Mouse (Mus musculus) spleen, adult 12 weeks (tissue): Measurements from ENCODE around the gene Ntm.

Experiments
- DNase-seq: peaks from one replicate; pipeline ENCODE4 v3.0.0; 2022; ENCODE audit warnings: low spot score

Ntm gene

DNA sequence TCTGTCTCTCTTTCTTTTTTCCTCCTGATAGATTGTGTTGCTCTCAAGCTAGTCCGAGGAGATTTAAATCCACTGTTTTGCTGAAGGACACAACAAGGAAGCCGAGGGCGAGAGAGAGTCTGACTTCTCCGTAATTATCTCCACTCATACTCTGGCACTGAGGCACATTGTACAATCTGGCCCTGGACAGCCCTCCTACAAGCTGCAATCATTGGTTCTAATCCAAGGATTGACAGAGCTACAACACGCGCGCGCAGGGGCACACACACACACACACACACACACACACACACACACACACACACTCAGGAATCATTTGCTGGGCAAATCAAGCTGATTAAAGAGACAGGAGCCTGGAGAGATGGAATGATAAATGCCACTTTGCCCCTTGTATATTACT lies at the start of gene Ntm:
Ntm (minus strand) TSS at position 164 of the 400 bp plus-strand sequence.
- DNase-seq, result no peak

DNA sequence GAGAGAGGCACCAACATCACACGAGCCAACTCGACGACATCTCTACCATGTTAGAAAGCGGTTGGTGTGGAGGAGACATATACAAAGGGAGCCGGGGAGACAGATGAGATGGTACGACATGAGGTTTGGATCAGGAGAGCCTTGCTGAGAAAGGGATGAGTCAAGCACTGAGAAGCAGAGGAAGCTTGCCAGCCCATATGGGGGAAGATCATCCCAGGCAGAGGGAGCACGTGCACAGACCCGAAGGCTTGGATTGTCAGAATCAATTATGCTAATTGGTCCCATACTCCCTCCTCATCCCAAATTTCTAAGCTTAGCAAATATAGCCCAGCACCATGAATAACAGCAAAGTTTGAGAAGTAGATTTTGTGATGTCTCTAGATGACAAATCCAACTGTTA lies 42.8 kb upstream of the Ntm start:
- no peak for DNase-seq

DNA sequence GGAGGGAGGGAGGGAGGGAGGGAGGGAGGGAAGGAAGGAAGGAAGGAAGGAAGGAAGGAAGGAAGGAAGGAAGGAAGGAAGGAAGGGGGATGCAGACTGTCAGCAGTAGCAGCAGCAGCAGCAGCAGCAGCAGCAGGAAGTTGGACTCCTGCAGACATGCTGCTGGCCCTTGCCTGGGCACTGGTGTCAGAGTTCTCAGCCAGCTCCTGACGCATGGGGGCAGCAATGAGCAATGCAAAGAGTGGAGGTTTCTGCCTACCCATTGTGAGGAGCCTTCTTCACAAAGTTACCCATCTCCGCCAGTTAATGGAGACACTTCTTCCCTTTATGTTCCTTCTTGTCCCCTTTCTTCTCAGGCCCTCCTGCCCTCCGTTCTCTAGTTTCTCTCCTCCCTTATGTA lies 40.7 kb upstream of the Ntm start:
- no peak for DNase-seq

DNA sequence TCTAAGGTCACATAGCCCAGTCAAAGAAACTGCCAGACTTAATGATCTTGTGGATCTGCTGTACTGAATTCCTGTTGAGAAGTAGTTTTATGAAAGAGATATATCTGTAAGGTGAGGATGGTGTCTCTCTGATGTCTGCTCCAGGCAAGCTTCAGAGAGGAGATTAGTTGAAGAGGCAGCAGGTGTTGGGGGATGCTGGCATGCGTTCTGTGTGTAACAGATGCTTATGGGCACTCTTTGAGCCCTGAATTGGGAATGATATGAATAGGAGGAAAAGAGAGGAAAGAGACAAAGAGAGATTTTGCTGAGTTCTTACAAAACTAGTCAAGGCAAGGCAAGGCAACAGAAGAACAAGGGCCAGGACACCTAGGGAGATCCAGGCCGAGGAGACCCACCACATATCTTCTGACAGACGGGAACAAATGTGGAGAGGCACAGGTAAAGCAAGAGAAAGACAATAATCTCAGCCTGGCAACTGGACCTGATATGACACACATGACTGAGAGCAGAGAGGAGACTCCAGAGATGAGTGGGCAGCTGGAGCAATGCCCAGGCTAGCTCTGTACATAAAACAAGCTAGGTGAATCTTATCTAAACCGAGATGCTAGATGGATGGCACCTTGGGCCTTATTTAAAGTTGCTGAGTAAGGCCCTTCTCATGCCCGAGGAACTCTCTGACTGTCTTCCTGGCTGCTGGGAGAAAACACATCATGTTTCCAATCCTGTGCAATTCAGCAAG lies 18.4 kb upstream of the Ntm start:
- DNase-seq, result no peak

DNA sequence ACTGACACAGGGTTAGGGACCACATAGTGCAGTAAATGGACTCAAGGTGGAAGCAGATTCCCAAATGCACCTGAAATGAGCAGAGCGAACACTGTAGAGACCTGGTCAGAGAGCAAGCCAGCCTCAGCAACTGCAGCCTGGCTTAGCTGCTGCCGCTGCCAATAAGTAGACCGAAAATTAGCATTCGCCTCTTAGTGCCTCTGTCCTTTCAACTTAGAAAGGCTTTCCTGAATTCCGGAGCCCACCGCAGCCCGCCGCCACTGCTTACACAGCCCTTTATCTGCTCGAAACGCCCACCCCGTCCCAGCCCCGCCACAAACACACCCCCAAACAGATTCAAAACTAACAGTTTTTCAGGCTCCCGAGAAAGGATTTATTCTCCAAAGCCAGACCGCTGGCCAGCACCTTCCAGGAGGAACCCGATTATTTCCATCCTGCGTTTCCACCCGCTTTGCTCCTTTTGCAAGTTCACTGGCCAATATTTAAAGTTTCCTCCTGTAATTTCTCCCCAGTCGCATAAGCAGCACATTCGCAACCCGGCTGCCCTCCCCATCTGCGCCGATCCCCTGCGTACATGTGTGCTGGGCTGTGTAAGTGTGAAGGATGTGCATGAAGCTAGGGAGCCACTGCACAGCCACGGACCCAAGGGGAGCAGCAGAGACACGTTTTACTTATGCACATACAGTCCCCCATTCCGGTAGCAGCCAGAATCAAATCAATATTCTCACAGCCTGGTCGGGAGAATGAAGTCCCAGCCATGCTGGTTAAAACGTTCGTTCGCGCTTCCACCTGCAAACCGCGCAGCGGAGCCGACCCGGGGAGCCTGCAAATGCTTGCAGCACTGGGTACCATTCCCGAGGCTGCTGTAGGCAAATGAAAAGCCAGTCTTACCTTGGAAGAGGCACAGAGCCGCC lies 730 bp downstream of the Ntm start:
- DNase-seq, result no peak

DNA sequence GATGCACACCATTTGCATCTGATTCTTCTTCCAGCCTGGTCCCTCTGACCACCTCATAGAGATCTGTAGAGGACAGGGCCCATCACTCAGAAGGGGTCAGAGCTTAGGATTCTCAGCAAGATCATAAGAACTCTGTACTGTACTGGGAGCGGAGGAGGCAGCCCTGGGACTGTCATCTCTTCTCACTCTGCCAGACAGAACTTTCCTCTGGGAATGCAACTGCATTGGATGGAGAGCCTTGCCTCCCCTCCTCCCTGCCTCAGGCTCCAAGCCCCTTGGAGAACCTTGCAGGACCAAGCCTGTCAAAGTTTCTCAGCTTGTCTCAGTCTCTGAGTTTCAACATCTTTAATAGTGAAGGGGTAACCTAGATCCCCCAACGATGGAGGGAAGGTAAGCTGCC lies 1.4 kb downstream of the Ntm start:
- no peak for DNase-seq

DNA sequence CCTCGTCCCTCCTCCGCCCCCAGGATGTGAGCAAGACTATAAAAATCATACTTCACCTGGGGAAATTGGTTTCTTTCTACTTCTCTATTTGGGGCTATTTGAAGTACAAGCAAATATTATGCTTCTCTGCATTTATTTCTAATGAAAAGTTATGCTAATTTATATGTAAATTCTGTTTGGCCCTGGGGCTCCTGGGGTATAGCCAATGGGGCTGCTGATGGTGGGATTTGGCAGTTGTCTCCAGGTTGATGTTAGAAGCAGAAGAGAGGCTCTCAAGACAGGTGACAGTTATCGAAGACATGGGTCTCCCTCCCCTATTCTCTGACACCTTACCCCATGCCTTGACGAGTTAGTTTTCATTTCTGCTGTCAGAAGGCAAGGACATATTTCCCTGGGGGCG lies 2.2 kb downstream of the Ntm start:
- no peak for DNase-seq

DNA sequence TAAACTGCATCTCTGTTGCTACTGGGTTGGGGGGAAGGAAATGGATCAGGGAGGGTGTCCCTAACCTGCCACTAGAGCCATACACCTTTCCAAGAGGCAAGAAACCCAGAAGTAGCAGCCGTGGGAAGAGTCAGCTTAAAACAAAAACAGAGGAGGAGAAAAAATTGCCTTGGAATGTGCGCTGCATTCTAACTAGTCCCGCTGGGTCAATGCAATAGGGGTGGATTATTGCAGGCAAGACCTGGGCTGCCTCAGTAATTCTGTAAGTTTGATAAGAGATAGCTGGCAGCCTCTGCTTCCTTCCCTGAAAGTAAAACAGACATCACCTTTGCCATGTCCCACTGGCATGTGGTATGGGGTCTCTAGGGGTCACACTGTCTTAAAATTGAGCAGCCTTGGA lies 2.7 kb downstream of the Ntm start:
- no peak for DNase-seq

DNA sequence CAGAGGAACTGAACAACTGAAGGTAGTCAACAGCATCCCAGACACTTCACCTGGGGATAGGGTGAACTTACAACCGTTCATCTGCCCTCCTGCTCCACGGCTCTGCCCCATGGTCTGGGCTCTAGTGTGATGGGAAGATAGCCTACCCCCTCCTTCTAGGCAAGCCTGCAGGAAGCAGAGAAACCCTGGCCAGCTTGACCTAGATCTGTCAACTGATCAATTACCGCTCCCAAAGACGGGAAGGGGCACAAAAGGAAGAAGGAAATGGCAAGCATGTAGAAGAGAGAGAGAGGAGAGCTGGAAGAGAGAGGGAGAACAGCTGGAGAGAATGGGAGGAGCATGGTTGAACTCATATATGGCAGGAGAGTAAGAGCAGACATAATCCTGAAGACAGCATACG lies 6.0 kb downstream of the Ntm start:
- DNase-seq, result no peak

DNA sequence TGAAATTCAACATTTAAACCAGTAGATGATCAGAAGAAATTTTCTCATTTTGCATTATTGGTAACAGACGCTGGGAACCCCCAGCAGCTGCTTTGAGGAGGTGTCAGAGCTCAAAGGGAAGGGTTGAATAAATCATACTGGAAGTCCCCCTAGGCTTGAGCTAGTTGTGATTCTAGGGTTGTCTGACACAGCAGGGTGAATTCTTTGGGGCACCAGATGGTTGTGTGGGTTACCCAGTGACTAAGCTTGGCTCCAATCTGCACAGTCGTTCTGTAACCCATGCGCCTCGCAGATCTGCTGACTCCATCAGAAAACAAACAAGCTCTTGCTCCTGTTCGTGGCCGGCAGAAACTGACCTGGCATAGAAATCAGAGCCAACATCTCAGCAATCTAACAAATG lies 8.9 kb downstream of the Ntm start:
- DNase-seq, result no peak

DNA sequence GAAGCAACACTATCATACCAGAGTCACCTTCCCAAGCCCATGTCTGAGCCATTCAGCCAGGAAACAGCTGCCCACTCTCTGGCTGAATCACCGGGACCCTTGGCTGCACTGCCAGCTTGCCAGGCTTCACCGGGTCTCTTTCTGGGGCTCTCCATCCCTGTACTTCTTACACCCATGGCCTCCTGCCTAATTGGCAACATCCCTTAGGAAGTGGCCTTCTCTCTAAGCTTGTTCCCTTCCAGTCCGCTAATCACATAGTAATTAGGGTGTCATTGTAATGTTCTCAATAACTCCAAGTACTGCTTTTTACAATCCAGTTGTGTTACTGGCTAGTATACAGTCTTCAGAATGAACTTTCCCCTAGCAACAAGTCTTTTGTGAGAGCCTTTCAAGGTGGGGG lies 13.9 kb downstream of the Ntm start:
- DNase-seq, result no peak

DNA sequence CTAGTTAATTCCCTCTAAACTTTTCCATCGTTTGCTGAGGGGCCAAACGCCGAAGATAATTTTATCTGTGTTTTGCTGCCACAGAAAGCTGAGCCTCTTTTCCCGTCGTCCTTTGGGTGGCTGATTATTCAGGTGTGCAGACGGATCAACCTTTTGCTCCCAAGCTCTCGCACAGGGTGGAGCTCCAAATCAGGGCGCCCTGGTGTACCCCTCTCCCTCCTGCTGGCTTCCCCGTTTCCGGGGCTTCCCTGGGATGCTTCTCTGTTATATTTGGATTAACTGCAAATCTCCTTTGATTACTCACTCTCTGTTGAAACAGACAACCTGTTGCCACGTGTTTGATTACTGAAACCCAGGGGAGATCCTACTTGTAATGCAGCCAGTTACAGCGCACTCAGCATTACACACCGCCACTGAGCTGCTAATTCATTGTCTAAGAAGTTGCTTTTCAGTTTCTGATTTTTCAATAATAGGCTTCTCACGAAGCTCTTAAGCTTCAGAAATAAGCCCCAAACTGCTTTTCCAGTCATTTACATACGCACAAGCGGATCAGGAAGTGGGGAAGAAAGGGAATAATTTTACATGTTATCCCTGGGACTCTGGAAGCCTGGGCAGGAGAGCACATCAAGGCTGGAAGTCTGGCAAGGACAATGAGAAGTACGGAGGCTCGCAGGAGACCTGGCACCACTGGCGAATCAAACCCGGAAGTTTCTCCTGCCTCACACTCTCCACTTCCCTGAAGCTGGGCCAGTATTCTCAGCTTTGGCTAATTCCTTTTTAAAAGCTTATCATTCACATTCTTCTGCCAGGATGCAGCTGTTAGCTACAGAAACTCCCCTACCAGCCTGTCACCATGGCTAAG lies 19.5 kb downstream of the Ntm start:
- DNase-seq, result no peak

DNA sequence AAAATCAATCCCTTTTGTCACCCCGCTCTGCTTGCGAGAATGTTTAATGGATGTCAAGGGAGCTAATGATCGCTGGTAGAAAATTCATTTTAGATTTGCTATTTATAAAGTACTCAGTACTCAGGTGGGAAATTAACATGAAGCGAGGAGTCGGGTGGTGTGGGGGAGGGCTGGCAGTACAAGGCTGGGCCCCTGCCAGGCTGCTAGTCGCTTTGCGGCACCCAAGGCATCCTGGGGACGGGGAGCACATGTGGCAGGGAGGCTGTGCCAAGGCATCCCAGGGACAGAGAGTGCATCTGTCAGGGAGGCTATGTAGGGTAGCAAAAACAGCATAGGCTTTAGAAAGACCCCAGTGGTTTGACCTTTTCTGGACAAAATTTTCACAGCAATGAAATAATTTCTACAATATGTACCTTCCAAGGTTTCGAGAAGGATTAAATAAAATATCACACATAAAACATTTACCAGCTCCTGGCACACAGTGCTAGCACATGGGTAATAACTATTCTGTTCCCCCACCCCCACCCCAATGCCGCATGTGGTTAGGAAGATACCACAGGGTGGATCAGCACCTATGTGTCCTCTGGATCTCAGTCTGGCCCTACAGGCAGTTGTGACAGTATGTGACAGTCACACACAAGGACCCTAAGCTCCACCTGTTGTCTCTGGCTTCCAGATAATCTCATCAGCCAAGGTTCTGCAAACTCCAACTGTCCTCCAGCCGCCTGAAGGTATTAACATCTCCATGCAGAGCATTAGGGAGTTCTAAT lies 20.6 kb downstream of the Ntm start:
- no peak for DNase-seq

DNA sequence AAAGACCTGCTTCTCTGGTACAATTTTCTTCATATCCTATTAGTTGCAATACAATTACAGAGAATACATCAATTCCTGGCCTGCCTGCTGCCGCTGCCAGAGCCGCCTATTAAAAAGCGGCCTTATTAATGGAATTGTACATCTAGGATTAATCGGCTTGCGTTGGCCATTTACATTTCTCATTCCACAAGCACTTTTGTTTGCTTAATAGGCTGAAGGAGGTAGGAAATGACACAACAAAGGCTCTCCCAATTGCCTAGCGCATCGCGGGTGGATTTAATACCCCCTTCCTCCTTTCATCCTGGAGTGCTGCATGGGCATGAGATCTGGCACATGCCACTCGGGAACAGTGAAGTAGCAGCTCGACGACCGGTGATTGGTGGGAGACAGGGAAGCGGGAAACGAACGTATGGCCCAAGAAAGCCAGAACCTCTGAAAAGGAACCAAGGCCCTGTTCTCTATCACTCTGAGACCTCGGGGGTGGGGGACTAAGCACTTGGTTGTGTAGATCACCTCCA lies 23.4 kb downstream of the Ntm start:
- no peak for DNase-seq

DNA sequence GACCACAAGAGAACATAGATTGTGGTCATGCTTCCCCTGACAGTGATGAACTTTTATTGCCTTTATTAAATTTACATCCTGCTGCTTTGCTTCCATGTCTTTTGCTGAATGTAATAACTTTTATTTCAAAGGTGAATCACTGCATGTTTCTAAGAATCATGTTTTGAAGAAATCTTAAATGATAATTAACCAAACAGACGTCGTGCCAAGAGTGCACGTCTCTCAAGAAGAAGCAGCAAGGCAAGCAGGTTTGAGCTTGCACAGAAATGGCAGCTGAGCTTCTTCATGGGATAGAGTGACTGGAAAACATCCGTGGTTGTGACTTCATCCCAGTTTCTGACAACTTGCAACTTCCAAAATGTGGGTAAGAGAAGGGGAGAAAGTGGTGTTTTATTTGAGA lies 34.1 kb downstream of the Ntm start:
- DNase-seq, result no peak

DNA sequence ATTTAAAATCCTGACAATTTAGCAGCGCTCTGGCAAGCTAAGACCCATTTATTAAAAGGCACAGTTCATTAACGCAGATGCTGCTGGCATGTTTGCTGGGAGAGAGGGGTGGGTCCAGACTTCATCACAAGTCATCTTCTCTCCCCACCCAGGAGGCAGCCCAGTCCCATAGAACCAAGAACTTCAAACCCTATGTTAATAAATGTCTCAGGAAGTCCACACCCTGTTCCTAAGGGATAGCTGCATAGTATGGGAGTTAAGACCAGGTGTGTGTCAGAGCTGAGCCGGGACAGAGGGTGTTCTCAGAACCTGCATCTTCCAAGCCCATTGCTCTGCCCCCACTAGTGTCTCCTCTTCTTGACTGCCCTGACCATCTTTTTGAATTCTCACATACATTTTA lies 37.6 kb downstream of the Ntm start:
- no peak for DNase-seq

DNA sequence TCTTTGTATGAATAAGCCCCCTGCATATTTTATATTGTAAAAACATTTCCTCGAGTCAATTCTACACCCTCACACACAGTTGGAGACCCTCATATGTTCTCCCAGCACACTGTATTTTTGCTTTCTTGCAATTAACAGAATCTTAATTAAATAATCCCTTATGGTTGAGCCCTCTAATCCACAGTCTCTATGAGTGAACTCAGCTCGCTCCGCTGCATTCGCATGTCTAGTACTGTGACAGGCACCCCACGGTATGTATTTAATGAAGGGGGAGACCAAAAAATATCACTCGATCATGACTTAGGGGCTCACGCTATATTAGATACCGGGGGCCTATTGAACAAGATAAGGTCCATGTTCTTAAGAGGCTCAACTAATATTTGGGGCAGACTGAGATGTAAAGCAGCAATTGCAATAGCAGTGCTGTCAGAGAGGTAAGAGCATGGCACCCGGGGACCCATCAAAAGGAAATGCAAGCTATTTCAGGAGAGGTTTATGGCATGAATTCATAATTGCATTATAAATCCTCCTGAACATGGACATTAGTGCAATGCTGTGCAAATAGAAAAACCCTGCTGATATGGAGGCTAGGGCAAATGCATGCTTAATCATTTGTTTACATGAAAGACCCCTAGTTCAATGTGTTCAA lies 64.4 kb downstream of the Ntm start:
- DNase-seq, result no peak

DNA sequence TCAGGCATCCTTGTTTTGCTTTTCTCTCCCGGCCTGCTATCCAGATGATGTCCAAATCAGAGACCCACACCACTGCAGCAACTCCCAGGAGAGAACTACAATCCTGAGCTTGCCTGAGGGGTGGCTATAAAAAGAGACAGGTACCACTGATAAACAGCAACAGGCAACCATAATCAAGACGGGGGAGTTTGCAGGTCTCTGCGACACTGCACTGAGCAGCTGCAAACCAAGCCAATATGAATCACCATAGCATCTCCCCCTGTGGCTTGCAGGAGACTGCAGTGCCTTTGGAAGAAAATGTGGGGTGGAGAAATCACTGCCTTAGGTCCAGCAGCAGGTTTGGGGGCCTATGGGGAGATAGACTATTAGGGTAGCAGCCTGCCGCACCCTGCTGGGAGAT lies 65.5 kb downstream of the Ntm start:
- no peak for DNase-seq

DNA sequence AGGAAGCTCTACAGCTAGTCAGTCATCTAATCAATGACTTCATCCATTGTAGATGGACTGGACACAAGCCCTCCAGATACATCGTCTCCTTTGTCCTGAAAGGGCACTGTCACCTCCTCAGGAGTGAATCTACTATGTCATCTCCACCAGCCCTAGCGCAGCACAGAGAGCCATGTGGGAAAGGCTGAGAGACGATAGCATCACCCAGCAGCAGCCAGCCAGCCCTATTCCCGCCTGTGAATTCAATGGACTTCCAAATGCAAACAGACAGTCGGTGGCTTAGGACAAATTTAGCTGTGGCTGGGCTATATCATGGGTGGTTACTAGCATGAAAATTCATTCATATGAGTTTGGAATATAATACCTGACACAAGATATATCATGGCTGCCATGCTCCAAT lies 70.1 kb downstream of the Ntm start:
- DNase-seq, result no peak

DNA sequence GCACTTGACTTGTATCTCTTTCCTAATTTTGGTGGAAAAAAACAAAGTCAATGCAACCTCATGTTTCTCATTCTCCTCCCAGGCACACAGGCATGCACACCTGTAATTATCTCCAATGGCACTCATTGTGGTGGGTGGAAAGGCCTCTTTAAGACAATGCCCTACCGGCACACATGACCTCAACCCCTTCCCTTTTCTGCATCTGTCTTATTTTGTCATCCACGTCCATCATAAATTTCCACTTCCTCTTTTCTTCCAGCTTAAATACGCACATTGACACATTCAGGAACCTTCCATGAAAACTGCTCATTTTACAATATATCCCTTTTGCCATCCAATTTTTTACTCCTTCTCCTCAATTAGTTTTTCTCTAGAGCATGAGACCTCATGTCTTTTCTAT lies 74.2 kb downstream of the Ntm start:
- no peak for DNase-seq

DNA sequence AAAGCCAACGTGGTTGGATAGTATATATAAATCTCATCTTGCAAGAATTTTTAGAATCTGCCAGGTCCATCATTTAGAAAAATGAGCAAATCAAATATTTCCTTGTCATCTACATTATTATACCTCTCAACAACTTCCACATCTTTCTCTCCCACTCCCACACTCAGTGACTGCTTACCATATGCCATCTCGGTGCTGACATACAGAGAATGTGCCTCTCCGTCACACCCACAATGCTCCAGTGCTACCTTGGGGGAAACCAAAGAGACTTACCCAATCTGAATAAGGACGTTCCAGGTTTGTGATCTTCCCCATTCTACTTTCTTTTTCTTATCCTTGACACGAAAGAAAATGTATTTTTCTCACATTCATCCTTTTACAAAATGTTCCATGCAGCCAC lies 75.0 kb downstream of the Ntm start:
- no peak for DNase-seq
